Mouse (Mus musculus): ENCODE results near the gene Utrn.

The Utrn gene

GRCm38 (mm10) chr10:12548616-12549084, 320.5 kb downstream of the Utrn start:
- CTCF ChIA-PET, result interaction anchor here (0.7 kb wide), 1 partner anchor 238 kb away, joined by 3 read pairs; no protein-coding TSS in a partner anchor

GRCm38 (mm10) chr10:12547037-12547625, 322.0 kb downstream of the Utrn start:
- CTCF ChIA-PET, result no interaction called here

- CTCF ChIA-PET, result no interaction called here
These were observed 323.7 kb downstream of the Utrn start for GRCm38 (mm10) chr10:12545440-12545839.

- CTCF ChIA-PET, result no interaction called here
These were observed 327.4 kb downstream of the Utrn start for GRCm38 (mm10) chr10:12541757-12542156.

GRCm38 (mm10) chr10:12535272-12535671, 333.9 kb downstream of the Utrn start:
- CTCF ChIA-PET, result no interaction called here

- CTCF ChIA-PET, result no interaction called here
These were observed 334.4 kb downstream of the Utrn start for GRCm38 (mm10) chr10:12534801-12535200.

- CTCF ChIA-PET, result interaction anchor here (0.5 kb wide), 1 partner anchor 106 kb away, joined by 3 read pairs; no protein-coding TSS in a partner anchor
These were observed 334.9 kb downstream of the Utrn start for GRCm38 (mm10) chr10:12534301-12534700.

GRCm38 (mm10) chr10:12522078-12522477, 347.1 kb downstream of the Utrn start:
- CTCF ChIA-PET, result no interaction called here

GRCm38 (mm10) chr10:12518162-12518561, 351.0 kb downstream of the Utrn start:
- CTCF ChIA-PET, result no interaction called here

GRCm38 (mm10) chr10:12505568-12505967, 363.6 kb downstream of the Utrn start:
- CTCF ChIA-PET, result no interaction called here

GRCm38 (mm10) chr10:12500489-12500888, 368.7 kb downstream of the Utrn start:
- CTCF ChIA-PET, result no interaction called here

GRCm38 (mm10) chr10:12497555-12497954, 371.6 kb downstream of the Utrn start:
- CTCF ChIA-PET, result interaction anchor here (0.6 kb wide), 1 partner anchor 89 kb away, joined by 3 read pairs; no protein-coding TSS in a partner anchor

GRCm38 (mm10) chr10:12489551-12490177, 379.5 kb downstream of the Utrn start:
- CTCF ChIA-PET, result no interaction called here

GRCm38 (mm10) chr10:12488518-12488917, 380.6 kb downstream of the Utrn start:
- CTCF ChIA-PET, result no interaction called here

- CTCF ChIA-PET, result no interaction called here
These were observed 381.0 kb downstream of the Utrn start for GRCm38 (mm10) chr10:12488117-12488516.

- CTCF ChIA-PET, result no interaction called here
These were observed 385.7 kb downstream of the Utrn start for GRCm38 (mm10) chr10:12483494-12483893.

- CTCF ChIA-PET, result no interaction called here
These were observed 386.2 kb downstream of the Utrn start for GRCm38 (mm10) chr10:12482975-12483374.

GRCm38 (mm10) chr10:12474850-12475621, 394.1 kb downstream of the Utrn start:
- CTCF ChIA-PET, result no interaction called here

- CTCF ChIA-PET, result no interaction called here
These were observed 399.6 kb downstream of the Utrn start for GRCm38 (mm10) chr10:12469391-12470057.

- CTCF ChIA-PET, result no interaction called here
These were observed 401.6 kb downstream of the Utrn start for GRCm38 (mm10) chr10:12467544-12467943.

GRCm38 (mm10) chr10:12460945-12461344, 408.2 kb downstream of the Utrn start:
- CTCF ChIA-PET, result no interaction called here

- CTCF ChIA-PET, result no interaction called here
These were observed 412.3 kb downstream of the Utrn start for GRCm38 (mm10) chr10:12456867-12457266.

Measured in spleen, embryonic (tissue).